Mouse (Mus musculus) MEL (cell line): Measurements from ENCODE around the gene Slc46a3. TPM values are rescaled to one million over a fixed set of nuclear protein-coding genes. Genes with fewer than 3 reads are reported as not detected.

Source experiments
- DNase-seq: peaks from one replicate; pipeline ENCODE4 v3.0.0; 2011; ENCODE audit warnings: low read depth, low spot score
- H3K27ac ChIP-seq: 2 replicates; pipeline ENCODE4 v1.5.1; 2012; ENCODE audit warnings: low read depth, mild to moderate bottlenecking, control low read depth, low read length, moderate library complexity; ENCODE audit not compliant: control insufficient read depth
- H3K27me3 ChIP-seq, 2 experiments: fragments of 150-350 bp in 1 of 2; sonication (generic) in 1 of 2; 2 replicates each; pipeline ENCODE4 v1.6.1; 2012; ENCODE audit warnings: low read length in 2 of 2, mild to moderate bottlenecking in 2 of 2, improper control_type of control experiment in 1 of 2, moderate library complexity in 1 of 2; ENCODE audit not compliant: insufficient read depth in 2 of 2, control insufficient read depth in 1 of 2
- H3K36me3 ChIP-seq, 2 experiments: 2 replicates each; pipeline ENCODE4 v1.6.1; 2012 to 2014; ENCODE audit warnings: low read length in 2 of 2, improper control_type of control experiment in 1 of 2, inconsistent platforms in 1 of 2, mild to moderate bottlenecking in 1 of 2; ENCODE audit not compliant: insufficient read depth in 2 of 2, control insufficient read depth in 1 of 2
- H3K4me1 ChIP-seq, 2 experiments: fragments of 150-350 bp in 1 of 2; sonication (generic) in 1 of 2; 2 replicates each; pipeline ENCODE4 v1.6.1; 2012; ENCODE audit warnings: low read length in 2 of 2, improper control_type of control experiment in 1 of 2, mild to moderate bottlenecking in 1 of 2; ENCODE audit not compliant: insufficient read depth in 2 of 2, control insufficient read depth in 1 of 2
- H3K4me3 ChIP-seq, 2 experiments: fragments of 150-350 bp in 1 of 2; sonication (generic) in 1 of 2; 2 replicates each; pipeline ENCODE4 v1.5.1; 2012; ENCODE audit warnings: low read depth in 2 of 2, low read length in 2 of 2, mild to moderate bottlenecking in 2 of 2, moderate library complexity in 2 of 2, control low read depth in 1 of 2, improper control_type of control experiment in 1 of 2; ENCODE audit not compliant: control insufficient read depth in 1 of 2, insufficient read depth in 1 of 2
- H3K79me2 ChIP-seq: 2 replicates; pipeline ENCODE4 v1.6.1; 2012; ENCODE audit warnings: mild to moderate bottlenecking, low read length, moderate library complexity; ENCODE audit not compliant: control insufficient read depth, poor library complexity, insufficient read depth
- H3K9ac ChIP-seq: 2 replicates; pipeline ENCODE4 v1.6.1; 2012; ENCODE audit warnings: low read depth, mild to moderate bottlenecking, control low read depth, low read length, moderate library complexity; ENCODE audit not compliant: control insufficient read depth, poor library complexity, severe bottlenecking
- H3K9me3 ChIP-seq: fragments of 150-350 bp; sonication (generic); replicated peaks from 2 replicates; pipeline ENCODE4 v1.6.1; 2012; ENCODE audit warnings: mild to moderate bottlenecking, low read length, improper control_type of control experiment, moderate library complexity; ENCODE audit not compliant: insufficient read depth
- CHD1 ChIP-seq: IDR thresholded peaks from 2 replicates; pipeline ENCODE4 v1.6.1; 2012; ENCODE audit warnings: low read depth, mild to moderate bottlenecking, inconsistent platforms, low read length, improper control_type of control experiment
- CHD2 ChIP-seq: IDR thresholded peaks from 2 replicates; pipeline ENCODE4 v1.6.1; 2011; ENCODE audit warnings: low read length, improper control_type of control experiment
- CTCF ChIP-seq, 3 experiments: IDR thresholded peaks in 2 of 3; conservative IDR thresholded peaks in 1 of 3; 2 replicates each; pipeline ENCODE4 v1.5.1; 2011 to 2012; ENCODE audit warnings: low read length in 3 of 3, low read depth in 2 of 3, mild to moderate bottlenecking in 2 of 3, improper control_type of control experiment in 1 of 3, inconsistent platforms in 1 of 3, mixed read lengths in 1 of 3, moderate library complexity in 1 of 3; ENCODE audit not compliant: control insufficient read depth in 1 of 3, insufficient read depth in 1 of 3, poor library complexity in 1 of 3, severe bottlenecking in 1 of 3
- E2F4 ChIP-seq: IDR thresholded peaks from 2 replicates; pipeline ENCODE4 v1.6.1; 2011; ENCODE audit warnings: low read depth, low read length, improper control_type of control experiment, borderline replicate concordance
- ELF1 ChIP-seq: IDR thresholded peaks from 2 replicates; pipeline ENCODE4 v1.6.1; 2014; ENCODE audit warnings: low read depth, mild to moderate bottlenecking, inconsistent platforms, low read length, improper control_type of control experiment, moderate library complexity
- EP300 ChIP-seq, 2 experiments: IDR thresholded peaks; 2 replicates each; pipeline ENCODE4 v1.6.1; 2011; ENCODE audit warnings: improper control_type of control experiment in 2 of 2, low read length in 2 of 2, low read depth in 1 of 2, mild to moderate bottlenecking in 1 of 2
- ETS1 ChIP-seq: IDR thresholded peaks from 2 replicates; pipeline ENCODE4 v1.6.1; 2012; ENCODE audit warnings: low read depth, mild to moderate bottlenecking, inconsistent platforms, low read length, improper control_type of control experiment, moderate library complexity
- GABPA ChIP-seq: IDR thresholded peaks from 2 replicates; pipeline ENCODE4 v1.6.1; 2012; ENCODE audit warnings: low read depth, mild to moderate bottlenecking, inconsistent platforms, low read length, improper control_type of control experiment, moderate library complexity
- GATA1 ChIP-seq: IDR thresholded peaks from 2 replicates; pipeline ENCODE4 v1.6.1; 2011; ENCODE audit warnings: low read depth, low read length, improper control_type of control experiment
- JUND ChIP-seq: IDR thresholded peaks from 2 replicates; pipeline ENCODE4 v1.6.1; 2011; ENCODE audit warnings: low read depth, mild to moderate bottlenecking, improper control_type of control experiment, low read length
- MAFK ChIP-seq: IDR thresholded peaks from 2 replicates; pipeline ENCODE4 v1.6.1; 2011; ENCODE audit warnings: low read depth, mild to moderate bottlenecking, low read length, improper control_type of control experiment, borderline replicate concordance
- MAX ChIP-seq: IDR thresholded peaks from 2 replicates; pipeline ENCODE4 v1.6.1; 2011; ENCODE audit warnings: low read length, improper control_type of control experiment
- MAZ ChIP-seq: IDR thresholded peaks from 2 replicates; pipeline ENCODE4 v1.6.1; 2012; ENCODE audit warnings: low read depth, mild to moderate bottlenecking, inconsistent platforms, low read length, improper control_type of control experiment
- MEF2A ChIP-seq: IDR thresholded peaks from 2 replicates; pipeline ENCODE4 v1.6.1; 2014; ENCODE audit warnings: low read depth, mild to moderate bottlenecking, inconsistent platforms, low read length, improper control_type of control experiment; ENCODE audit not compliant: poor library complexity, insufficient replicate concordance, severe bottlenecking; ENCODE audit errors: extremely low read depth
- MXI1 ChIP-seq: IDR thresholded peaks from 2 replicates; pipeline ENCODE4 v1.6.1; 2011; ENCODE audit warnings: mild to moderate bottlenecking, low read depth, low read length, improper control_type of control experiment
- MYB ChIP-seq: IDR thresholded peaks from 2 replicates; pipeline ENCODE4 v1.6.1; 2011; ENCODE audit warnings: mild to moderate bottlenecking, low read depth, low read length, improper control_type of control experiment
- MYC ChIP-seq: IDR thresholded peaks from 2 replicates; pipeline ENCODE4 v1.6.1; 2011; ENCODE audit warnings: low read depth, mild to moderate bottlenecking, low read length, improper control_type of control experiment, moderate library complexity
- NELFE ChIP-seq: IDR thresholded peaks from 2 replicates; pipeline ENCODE4 v1.6.1; 2011; ENCODE audit warnings: low read depth, low read length, improper control_type of control experiment
- NRF1 ChIP-seq: IDR thresholded peaks from 2 replicates; pipeline ENCODE4 v1.6.1; 2014; ENCODE audit warnings: low read depth, mild to moderate bottlenecking, inconsistent platforms, low read length, improper control_type of control experiment, moderate library complexity; ENCODE audit not compliant: poor library complexity, insufficient read depth, severe bottlenecking
- RAD21 ChIP-seq: IDR thresholded peaks from 2 replicates; pipeline ENCODE4 v1.6.1; 2011; ENCODE audit warnings: mild to moderate bottlenecking, low read depth, low read length, improper control_type of control experiment
- RCOR1 ChIP-seq: IDR thresholded peaks from 2 replicates; pipeline ENCODE4 v1.6.1; 2012; ENCODE audit warnings: low read depth, mild to moderate bottlenecking, inconsistent platforms, low read length, improper control_type of control experiment
- TAL1 ChIP-seq: IDR thresholded peaks from 2 replicates; pipeline ENCODE4 v1.6.1; 2012; ENCODE audit warnings: mild to moderate bottlenecking, inconsistent platforms, low read length, moderate library complexity, mixed read lengths
- TCF12 ChIP-seq: IDR thresholded peaks from 2 replicates; pipeline ENCODE4 v1.6.1; 2014; ENCODE audit warnings: low read depth, mild to moderate bottlenecking, inconsistent platforms, low read length, improper control_type of control experiment, moderate library complexity
- UBTF ChIP-seq: IDR thresholded peaks from 2 replicates; pipeline ENCODE4 v1.6.1; 2012; ENCODE audit warnings: low read depth, mild to moderate bottlenecking, inconsistent platforms, low read length, improper control_type of control experiment, moderate library complexity, borderline replicate concordance; ENCODE audit not compliant: insufficient read depth
- ZC3H11A ChIP-seq: IDR thresholded peaks from 2 replicates; pipeline ENCODE4 v1.6.1; 2012; ENCODE audit warnings: low read depth, mild to moderate bottlenecking, inconsistent platforms, low read length, improper control_type of control experiment
- ZKSCAN1 ChIP-seq: IDR thresholded peaks from 2 replicates; pipeline ENCODE4 v1.6.1; 2012; ENCODE audit warnings: low read depth, mild to moderate bottlenecking, inconsistent platforms, low read length, improper control_type of control experiment, moderate library complexity
- ZMIZ1 ChIP-seq: IDR thresholded peaks from 2 replicates; pipeline ENCODE4 v1.6.1; 2012; ENCODE audit warnings: low read depth, mild to moderate bottlenecking, inconsistent platforms, low read length, improper control_type of control experiment, moderate library complexity
- ZNF384 ChIP-seq: IDR thresholded peaks from 2 replicates; pipeline ENCODE4 v1.6.1; 2012; ENCODE audit warnings: low read depth, mild to moderate bottlenecking, inconsistent platforms, low read length, improper control_type of control experiment
- polyA plus RNA-seq, 2 experiments: library from polyadenylated mRNA; stranded (reverse) in 1 of 2; unstranded in 1 of 2; fragments of >175 nt in 1 of 2; fragments of >200 nt in 1 of 2; gene quantifications; 2 replicates each; pipeline versions ENCODE4 v1.2.1 to v1.2.4; 2012; ENCODE audit warnings: low replicate concordance in 2 of 2, low read depth in 1 of 2; ENCODE audit not compliant: insufficient read length in 2 of 2, insufficient read depth in 1 of 2, missing spikeins in 1 of 2
- total RNA-seq: library from RNA; depleted of rRNA; stranded (reverse); fragments of 300-350 nt; gene quantifications from 2 replicates; pipeline ENCODE4 v1.2.3, GENCODE M21; 2012

The Slc46a3 gene
- total and polyA plus RNA-seq, 3 experiments = 3.0 to 7.7 TPM; not detected in 1

DNA sequence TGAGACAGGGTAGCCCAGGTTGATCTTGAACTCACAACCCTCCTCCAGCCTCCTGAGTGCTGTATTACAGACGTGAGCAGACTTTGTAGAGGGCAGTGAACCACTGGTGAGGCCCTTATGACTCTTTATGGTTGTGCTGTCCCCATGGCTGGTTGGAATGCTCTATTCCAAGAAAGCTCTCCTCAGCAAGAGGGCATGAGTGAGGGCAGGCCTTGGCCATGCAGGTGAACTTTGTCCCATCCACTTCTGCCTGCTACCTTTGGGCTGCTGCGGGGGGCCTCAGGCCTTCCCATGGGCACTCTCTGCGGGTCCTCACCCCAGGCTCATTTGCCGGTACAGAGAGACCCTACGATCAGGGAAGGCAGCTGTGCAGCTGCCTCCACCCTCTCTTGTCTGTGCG lies 1.9 kb downstream of the Slc46a3 start:
- no peak for DNase-seq
- H3K4me1 ChIP-seq = peaks cover 11 to 35% of the 10 kb centered on the region in 2 experiments
- no peaks in the 10 kb centered on the region for H3K9me3 ChIP-seq
- no peak overlapping the region for H3K9ac ChIP-seq
- H3K27ac ChIP-seq = peak overlapping the region; percentile 0; the same call in 1 of the 2 replicates
- TF ChIP-seq MEF2A = no peak
- TF ChIP-seq MYC = no peak
- TF ChIP-seq ZMIZ1 = no peak
- TF ChIP-seq CHD2 = no peak
- TF ChIP-seq, all 39 proteins: peak for 0
- Histone ChIP-seq H3K4me3 (no peak overlapping the region), H3K36me3 (peaks cover 0 to 23% of the 10 kb centered on the region in 2 experiments; a peak in 2 of 4 replicates), H3K27me3 (no peaks in the 10 kb centered on the region), H3K79me2 (no peaks in the 10 kb centered on the region)

DNA sequence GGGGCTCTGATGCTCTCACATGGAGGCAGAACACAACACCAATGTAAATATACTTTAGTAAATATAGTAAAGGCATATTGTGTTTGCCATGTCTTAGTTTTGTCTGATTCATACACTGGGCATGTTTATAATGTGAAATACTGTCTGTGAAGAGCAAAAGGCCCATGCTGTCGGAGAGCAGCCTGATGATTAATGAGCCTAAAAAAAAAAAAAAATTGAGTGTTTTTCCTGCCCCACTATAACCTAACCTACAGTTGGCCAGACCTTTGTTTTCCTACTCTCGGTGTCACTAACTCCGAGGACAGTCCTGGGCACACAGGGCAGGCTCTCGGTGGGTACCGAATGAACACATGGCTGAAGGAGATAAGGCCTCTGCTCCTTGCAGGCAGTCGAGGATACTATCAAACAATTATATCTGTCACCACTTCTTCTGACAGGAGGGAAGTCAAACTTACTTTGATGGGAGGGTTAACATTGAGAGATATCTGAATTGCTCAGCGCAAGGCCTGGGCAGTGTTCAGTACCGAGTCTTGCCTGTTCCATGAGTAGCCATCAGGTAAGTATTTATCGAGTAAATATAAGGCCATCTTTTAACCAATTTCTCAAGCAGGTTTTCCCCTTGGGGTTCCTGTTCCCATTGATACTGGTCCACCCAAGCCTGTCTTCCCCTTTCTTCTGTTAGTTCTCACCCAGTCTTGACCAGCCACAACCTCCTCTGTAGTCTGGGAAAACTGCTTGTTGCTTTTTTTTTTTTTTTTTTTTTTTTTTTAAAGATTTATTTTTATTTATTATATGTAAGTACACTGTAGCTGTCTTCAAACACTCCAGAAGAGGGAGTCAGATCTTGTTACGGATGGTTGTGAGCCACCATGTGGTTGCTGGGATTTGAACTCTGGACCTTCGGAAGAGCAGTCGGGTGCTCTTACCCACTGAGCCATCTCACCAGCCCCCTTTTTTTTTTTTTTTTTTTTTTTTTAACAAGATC lies 6.0 kb downstream of the Slc46a3 start:
- Histone ChIP-seq H3K27ac (peak overlapping the region; percentile 52), H3K9me3 (no peaks in the 10 kb centered on the region), H3K36me3 (peaks cover 0 to 13% of the 10 kb centered on the region in 2 experiments; a peak in 2 of 4 replicates), H3K79me2 (no peaks in the 10 kb centered on the region), H3K4me3 (no peak overlapping the region), H3K4me1 (peaks cover 11 to 17% of the 10 kb centered on the region in 2 experiments), H3K9ac (no peak overlapping the region), H3K27me3 (no peaks in the 10 kb centered on the region)
- peak; percentile 89 for DNase-seq
- no peak for TF ChIP-seq UBTF
- peak; percentile 94 for TF ChIP-seq TAL1
- TF ChIP-seq ELF1 = peak; percentile 10
- no peak for TF ChIP-seq E2F4
- no peak for TF ChIP-seq NELFE
- peak; percentile 96 for TF ChIP-seq GATA1
- no peak for TF ChIP-seq RAD21
- TF ChIP-seq NRF1 = peak; percentile 30; the same call in 1 of the 2 replicates
- TF ChIP-seq RCOR1 = peak; percentile 79
- no peak for TF ChIP-seq MAFK
- no peak for TF ChIP-seq CHD1
- no peak for TF ChIP-seq CTCF (IDR thresholded peaks at IDR 0.05 in 2 of 3, conservative IDR thresholded peaks at IDR 0.05 in 1 of 3; ENCODE audit: control insufficient read depth in 1 of 3, insufficient read depth in 1 of 3, low read depth in 2 of 3, low read length in 3 of 3, poor library complexity in 1 of 3, severe bottlenecking in 1 of 3)
- TF ChIP-seq MEF2A = no peak
- TF ChIP-seq ZC3H11A = no peak
- peak; percentile 93 to 96 for TF ChIP-seq EP300 (IDR thresholded peaks at IDR 0.05; ENCODE audit: low read depth in 1 of 2, low read length in 2 of 2)
- TF ChIP-seq GABPA = no peak
- peak; percentile 82 for TF ChIP-seq MXI1
- TF ChIP-seq ZNF384 = peak; percentile 94
- peak; percentile 78 for TF ChIP-seq MAX
- no peak for TF ChIP-seq JUND
- TF ChIP-seq TCF12 = peak; percentile 97
- no peak for TF ChIP-seq ZKSCAN1
- TF ChIP-seq ETS1 = peak; percentile 95
- no peak; the same call in 1 of the 2 replicates for TF ChIP-seq MAZ
- TF ChIP-seq MYB = no peak
- peak; percentile 67; the same call in 1 of the 2 replicates for TF ChIP-seq MYC
- TF ChIP-seq ZMIZ1 = no peak
